Mouse (Mus musculus): ENCODE results near the gene Qpctl. TPM values are rescaled to one million over a fixed set of nuclear protein-coding genes. Genes with fewer than 3 reads are reported as not detected.

Gene Qpctl
- total RNA-seq, 2 experiments from 2014 or later = 14.8 to 16.3 TPM

DNA sequence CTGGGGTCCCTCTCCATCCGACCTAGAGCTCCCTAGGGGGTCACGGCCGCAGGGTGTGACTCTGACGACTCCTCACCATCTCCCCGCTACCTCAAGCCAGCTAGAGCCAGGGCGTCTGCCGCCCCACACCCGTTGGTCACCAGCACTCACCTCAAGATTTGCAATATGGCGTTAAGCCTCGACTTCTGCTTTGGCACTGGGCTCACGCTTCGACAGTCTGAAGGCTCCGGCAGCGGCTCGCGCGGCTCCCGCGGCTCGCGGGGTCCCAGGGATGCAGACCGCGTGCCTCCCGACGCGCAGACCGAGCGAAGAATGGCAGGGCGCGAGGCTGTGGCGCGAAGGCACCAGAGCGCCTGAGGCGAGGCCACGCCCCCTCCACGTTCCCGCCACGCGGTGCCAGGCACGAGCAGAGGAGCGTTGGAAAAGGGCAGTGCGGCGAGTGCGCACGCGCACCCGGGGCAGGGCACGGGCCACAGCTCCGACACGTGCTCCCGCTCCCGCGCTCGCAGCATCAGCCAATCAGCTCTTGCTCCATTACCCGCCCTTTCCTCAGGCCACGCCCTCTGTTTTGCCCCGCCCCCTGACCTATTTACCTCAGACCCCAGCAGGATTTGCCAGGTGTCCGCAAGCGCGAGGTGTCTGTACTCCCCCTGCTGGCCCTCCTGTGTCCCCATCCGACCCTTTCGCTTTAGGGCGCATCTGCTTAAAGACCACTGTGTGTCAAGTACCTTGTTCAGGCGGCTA is 30.9 kb downstream of the Qpctl start, which contains the start of gene Gm4969:
TSS of gene Gm4969 (minus strand) at position 341 of the 744 bp plus-strand sequence.
- Histone ChIP-seq H3K4me3 (peak within 1 kb of the TSS; percentile 34), H3K27ac (no peak within 1 kb of the TSS)
- peak; percentile 17 for TF ChIP-seq CTCF (IDR thresholded peaks at IDR 0.05)
- intact Hi-C loops (cut with DNase I) = no loop called here
- peak; percentile 59 to 65 for DNase-seq (ENCODE audit: extremely low spot score in 1 of 2, low spot score in 2 of 2)

DNA sequence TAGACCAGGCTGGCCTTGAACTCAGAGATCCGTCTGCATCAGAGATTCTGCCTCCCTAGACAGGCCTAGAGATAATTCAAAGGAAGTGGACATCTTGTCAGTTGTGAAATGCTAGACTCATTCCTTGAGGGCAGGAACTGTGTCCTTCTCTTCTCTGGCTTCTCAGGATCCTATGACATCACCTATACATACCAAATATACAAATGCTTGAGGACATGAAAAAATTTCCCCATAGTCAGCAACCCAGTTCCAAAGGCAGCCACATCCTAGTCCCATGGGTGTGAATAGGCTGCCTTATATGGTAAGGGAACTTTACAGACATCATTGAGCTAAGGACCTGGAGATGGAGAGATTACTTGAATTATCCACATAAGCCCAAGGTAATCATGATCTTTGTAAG is 39.5 kb downstream of the Qpctl start:
- DNase-seq (ENCODE audit: extremely low spot score in 1 of 2, low spot score in 2 of 2) = no peak

DNA sequence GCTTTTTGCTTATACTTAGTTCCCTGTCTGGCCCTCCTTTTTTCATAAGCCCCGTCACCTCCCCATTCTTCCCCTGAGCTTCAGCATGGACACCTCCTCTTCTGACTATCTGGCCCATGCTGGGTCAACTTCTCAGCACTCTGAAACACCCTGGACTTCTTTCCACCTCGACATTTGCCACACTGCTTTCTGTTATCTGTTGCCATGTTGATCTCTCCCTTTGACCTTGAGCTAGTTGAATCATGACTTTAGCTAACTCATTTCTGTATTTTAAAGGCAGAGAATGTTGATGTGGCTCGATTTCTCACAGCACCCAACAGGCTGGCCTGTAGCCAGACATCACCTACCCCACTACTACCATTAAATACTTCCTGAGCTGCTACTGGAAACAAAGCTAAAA is 41.7 kb downstream of the Qpctl start:
- DNase-seq (ENCODE audit: extremely low spot score in 1 of 2, low spot score in 2 of 2) = no peak
- TF ChIP-seq CTCF (IDR thresholded peaks at IDR 0.05) = no peak
- intact Hi-C loops (cut with DNase I) = no loop called here
- Histone ChIP-seq H3K4me3 (no peak overlapping the region), H3K27ac (no peak overlapping the region)

More for the DNA sequence above, 39.5 kb downstream of the Qpctl start:
- H3K27ac ChIP-seq = no peak overlapping the region
- intact Hi-C loops (cut with DNase I) = no loop called here
- H3K4me3 ChIP-seq = no peak overlapping the region
- no peak for TF ChIP-seq CTCF (IDR thresholded peaks at IDR 0.05)

DNA sequence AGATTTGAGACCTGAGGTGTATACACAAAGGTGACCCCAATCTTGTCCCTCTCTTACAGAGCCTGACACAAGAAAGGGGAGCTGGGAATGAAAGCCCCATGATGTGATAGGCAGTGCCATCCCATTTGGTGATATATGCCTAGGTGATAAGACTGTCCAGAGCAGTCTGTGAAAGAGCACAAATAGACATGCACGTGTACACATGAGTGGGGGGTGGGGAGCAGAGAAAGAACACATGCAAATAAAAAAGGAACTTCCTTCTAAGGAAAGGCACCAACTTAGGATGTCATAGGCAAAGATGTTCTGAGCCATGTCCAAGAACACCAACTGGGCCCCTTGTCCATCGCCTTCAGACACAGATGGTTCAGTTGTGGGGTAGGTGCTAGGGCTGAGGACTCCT is 44.6 kb downstream of the Qpctl start:
- Histone ChIP-seq H3K4me3 (no peak overlapping the region), H3K27ac (no peak overlapping the region)
- DNase-seq (ENCODE audit: extremely low spot score in 1 of 2, low spot score in 2 of 2) = no peak
- no peak for TF ChIP-seq CTCF (IDR thresholded peaks at IDR 0.05)
- intact Hi-C loops (cut with DNase I) = no loop called here

DNA sequence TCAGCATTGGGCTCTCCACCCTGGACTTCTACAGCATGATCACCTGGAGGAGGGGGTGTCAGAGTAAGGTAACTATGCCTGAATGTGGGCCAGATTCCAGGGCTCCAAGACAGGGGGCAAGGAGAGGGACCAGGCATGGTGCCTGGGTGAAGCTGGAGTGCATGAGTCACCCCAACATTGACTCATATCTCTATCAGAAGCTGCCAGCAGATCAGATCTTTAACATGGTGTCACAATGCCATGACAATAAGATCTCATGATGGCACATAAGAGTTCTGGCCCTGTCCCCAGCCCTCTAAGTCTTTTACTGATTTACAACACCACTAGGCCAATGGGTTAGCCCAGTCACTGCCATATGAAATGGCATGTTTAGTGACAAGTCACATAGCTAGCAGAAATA is 45.4 kb downstream of the Qpctl start:
- intact Hi-C loops (cut with DNase I) = no loop called here
- Histone ChIP-seq H3K27ac (no peak overlapping the region), H3K4me3 (no peak overlapping the region)
- no peak for DNase-seq (ENCODE audit: extremely low spot score in 1 of 2, low spot score in 2 of 2)
- no peak for TF ChIP-seq CTCF (IDR thresholded peaks at IDR 0.05)

DNA sequence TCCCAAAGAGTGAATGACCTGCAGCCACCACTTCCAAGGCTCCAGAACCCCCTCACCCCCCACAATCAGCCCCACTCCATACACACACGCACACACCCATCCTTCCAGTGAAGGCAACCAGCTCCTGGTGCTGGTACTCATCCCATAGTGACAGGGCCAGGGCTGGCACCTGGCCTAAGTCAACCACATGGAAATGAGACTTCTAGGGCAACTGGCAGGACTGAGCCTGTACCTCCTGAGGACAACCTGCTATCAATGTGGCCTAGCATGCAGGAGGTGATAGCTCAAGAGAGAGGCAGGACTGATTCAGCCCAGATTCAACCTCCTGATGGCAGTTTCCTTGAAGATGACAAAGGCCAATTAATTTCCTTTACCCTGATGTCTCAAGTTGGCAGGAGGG is 48.8 kb downstream of the Qpctl start:
- no peak overlapping the region for H3K4me3 ChIP-seq
- no peak for TF ChIP-seq CTCF (IDR thresholded peaks at IDR 0.05)
- intact Hi-C loops (cut with DNase I) = no loop called here
- H3K27ac ChIP-seq = no peak overlapping the region
- no peak for DNase-seq (ENCODE audit: extremely low spot score in 1 of 2, low spot score in 2 of 2)

DNA sequence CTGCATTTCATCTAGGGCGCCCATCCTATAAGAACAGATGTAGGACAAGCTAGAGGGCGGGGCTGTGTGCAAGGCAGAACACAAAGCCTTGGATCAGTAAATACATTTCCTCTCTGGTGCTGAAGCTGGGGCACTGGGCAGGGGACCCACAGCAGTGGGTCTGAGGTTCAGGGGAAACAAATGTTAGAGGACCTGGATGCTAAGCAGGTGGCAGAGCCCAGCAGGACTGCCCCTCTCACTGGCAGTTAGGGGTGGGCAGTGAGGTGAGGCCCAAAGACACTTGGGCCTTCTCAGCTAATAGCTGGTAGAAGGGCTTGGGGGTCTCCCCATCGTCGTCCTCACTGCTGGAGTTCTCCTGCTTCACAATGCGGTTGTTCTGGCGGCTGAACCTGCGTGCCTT is 50.3 kb downstream of the Qpctl start:
- Histone ChIP-seq H3K4me3 (no peak overlapping the region), H3K27ac (no peak overlapping the region)
- DNase-seq (ENCODE audit: extremely low spot score in 1 of 2, low spot score in 2 of 2) = no peak
- intact Hi-C loops (cut with DNase I) = no loop called here
- TF ChIP-seq CTCF (IDR thresholded peaks at IDR 0.05) = no peak

DNA sequence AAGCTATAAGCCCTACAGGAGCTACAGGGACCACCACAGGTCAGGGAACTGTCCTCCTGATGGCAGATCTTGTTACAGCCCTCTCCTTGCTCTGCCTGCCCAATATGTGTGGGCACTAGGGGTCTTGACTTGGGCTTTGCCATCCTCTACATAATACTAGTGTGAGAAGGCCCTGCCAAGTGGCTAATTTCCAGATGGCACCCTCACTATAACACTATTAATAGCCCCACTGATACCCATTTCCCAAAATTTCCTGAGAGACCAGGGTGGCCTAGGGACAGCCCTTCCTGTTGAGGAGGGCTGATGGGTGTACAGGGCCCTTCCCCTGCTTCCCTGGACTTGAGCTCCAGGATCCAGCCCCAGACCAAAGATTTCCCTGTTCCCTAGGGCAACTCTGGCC is 51.2 kb downstream of the Qpctl start:
- TF ChIP-seq CTCF (IDR thresholded peaks at IDR 0.05) = no peak
- Histone ChIP-seq H3K27ac (no peak overlapping the region), H3K4me3 (no peak overlapping the region)
- intact Hi-C loops (cut with DNase I) = no loop called here
- DNase-seq (ENCODE audit: extremely low spot score in 1 of 2, low spot score in 2 of 2) = no peak

DNA sequence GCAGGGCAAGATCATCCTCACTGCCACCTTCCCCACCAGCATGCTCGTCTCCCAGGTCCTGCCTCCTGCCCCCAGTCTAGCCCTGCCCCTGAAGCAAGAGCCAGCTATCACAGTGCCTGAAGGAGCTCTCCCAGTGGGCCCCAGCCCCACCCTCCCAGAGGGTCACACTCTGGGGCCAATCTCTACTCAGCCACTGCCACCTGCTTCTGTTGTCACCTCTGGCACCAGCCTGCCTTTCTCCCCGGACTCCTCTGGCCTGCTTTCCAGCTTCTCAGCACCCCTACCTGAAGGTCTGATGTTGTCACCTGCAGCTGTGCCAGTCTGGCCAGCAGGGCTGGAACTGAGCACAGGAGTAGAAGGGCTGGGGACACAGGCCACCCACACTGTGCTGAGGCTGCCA is 51.9 kb downstream of the Qpctl start:
- DNase-seq (ENCODE audit: extremely low spot score in 1 of 2, low spot score in 2 of 2) = no peak
- intact Hi-C loops (cut with DNase I) = no loop called here

DNA sequence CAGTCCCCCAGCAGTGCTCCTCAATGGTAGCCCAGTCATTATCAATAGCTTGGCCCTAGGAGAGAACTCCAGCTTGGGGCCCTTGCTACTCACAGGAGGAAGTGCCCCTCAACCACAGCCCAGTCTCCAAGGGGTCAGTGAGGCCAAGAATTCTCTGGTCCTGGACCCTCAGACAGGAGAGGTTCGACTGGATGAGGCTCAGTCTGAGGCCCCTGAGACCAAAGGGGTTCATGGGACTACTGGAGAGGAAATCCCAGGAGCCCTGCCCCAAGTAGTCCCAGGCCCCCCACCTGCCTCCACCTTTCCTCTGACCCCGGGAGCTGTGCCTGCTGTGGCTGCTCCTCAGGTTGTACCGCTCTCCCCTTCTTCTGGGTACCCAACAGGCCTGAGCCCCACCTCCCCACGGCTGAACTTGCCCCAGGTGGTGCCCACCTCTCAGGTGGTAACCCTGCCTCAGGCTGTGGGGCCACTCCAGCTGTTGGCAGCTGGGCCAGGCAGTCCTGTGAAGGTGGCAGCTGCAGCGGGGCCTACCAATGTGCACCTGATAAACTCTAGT is 52.6 kb downstream of the Qpctl start:
- no peak for DNase-seq (ENCODE audit: extremely low spot score in 1 of 2, low spot score in 2 of 2)
- TF ChIP-seq CTCF (IDR thresholded peaks at IDR 0.05) = no peak
- H3K4me3 ChIP-seq = no peak overlapping the region
- H3K27ac ChIP-seq = no peak overlapping the region
- intact Hi-C loops (cut with DNase I) = no loop called here

More for the DNA sequence above, 51.9 kb downstream of the Qpctl start:
- TF ChIP-seq CTCF (IDR thresholded peaks at IDR 0.05) = no peak
- no peak overlapping the region for H3K4me3 ChIP-seq
- H3K27ac ChIP-seq = no peak overlapping the region

DNA sequence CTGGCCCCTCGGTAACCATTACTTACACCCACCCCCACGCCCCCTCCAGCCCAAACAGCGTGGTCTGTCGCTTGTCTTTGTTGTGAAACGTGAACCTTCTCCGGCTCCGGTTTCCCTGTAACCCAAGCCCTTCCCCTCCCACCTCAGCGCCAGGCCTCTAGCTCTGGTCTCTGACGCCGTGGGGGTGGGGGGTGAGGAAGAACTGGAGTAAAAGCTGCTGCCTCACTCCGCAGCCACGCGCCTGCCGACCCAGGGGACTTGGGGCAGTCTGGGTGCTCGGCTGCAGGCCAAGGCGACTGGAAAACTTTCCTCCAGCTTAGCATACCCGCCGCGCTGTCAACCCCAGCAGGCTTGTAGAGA is 53.4 kb downstream of the Qpctl start:
- no peak overlapping the region; the same call in 1 of the 2 replicates for H3K4me3 ChIP-seq
- H3K27ac ChIP-seq = no peak overlapping the region
- TF ChIP-seq CTCF (IDR thresholded peaks at IDR 0.05) = no peak
- intact Hi-C loops (cut with DNase I) = no loop called here
- DNase-seq (ENCODE audit: extremely low spot score in 1 of 2, low spot score in 2 of 2) = no peak

DNA sequence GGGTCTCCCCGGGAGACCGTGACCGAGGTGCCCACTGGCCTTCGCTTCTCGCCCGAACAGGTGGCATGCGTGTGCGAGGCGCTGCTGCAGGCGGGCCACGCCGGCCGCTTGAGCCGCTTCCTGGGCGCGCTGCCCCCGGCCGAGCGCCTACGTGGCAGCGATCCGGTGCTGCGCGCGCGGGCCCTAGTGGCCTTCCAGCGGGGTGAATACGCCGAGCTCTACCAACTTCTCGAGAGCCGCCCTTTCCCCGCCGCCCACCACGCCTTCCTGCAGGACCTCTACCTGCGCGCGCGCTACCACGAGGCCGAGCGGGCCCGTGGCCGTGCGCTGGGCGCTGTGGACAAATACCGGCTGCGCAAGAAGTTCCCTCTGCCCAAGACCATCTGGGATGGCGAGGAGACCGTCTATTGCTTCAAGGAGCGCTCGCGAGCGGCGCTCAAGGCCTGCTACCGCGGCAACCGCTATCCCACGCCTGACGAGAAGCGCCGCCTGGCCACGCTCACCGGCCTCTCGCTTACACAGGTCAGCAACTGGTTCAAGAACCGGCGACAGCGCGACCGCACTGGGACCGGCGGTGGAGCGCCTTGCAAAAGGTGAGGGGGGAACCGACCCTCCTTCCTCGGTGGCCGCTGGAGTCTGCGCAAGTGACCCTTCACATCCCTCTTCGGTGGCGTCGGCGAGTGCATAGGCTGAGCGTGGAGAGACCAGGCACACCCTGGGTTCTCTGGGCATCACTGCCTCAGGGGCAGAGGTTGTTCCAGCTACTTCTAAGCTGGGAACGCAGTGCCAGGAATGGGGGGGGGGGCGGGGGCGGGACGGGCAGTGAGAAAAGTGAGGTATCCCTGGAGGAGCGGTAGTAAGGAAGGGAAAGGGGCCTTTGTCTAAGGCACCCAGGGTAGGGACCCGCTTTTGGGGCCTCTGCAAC is 54.0 kb downstream of the Qpctl start:
- intact Hi-C loops (cut with DNase I) = no loop called here
- Histone ChIP-seq H3K27ac (peak overlapping the region; percentile 45; the same call in 1 of the 2 replicates), H3K4me3 (peak overlapping the region; percentile 57)
- no peak for DNase-seq (ENCODE audit: extremely low spot score in 1 of 2, low spot score in 2 of 2)
- no peak for TF ChIP-seq CTCF (IDR thresholded peaks at IDR 0.05)

Measured in left cerebral cortex, adult 2 months (tissue).